Mouse (Mus musculus) neural tube, embryonic 13.5 days (tissue): Measurements from ENCODE around the gene Mamstr. TPM values are rescaled to one million over a fixed set of nuclear protein-coding genes. Genes with fewer than 3 reads are reported as not detected.

Experiments
- ATAC-seq: fragments of 200-750 bp; cut with Nextera tagmentation; 2 replicates; pipeline ENCODE4 v1.8.0; 2017; ENCODE audit warnings: low read depth, mild to moderate bottlenecking, moderate TSS enrichment, moderate library complexity
- H3K27ac ChIP-seq: fragments of 300-500 bp; sonication (generic); replicated peaks from 2 replicates; pipeline ENCODE4 v1.5.1; 2015; ENCODE audit warnings: moderate library complexity, mild to moderate bottlenecking, inconsistent platforms
- H3K27me3 ChIP-seq: fragments of 300-500 bp; sonication (generic); 2 replicates; pipeline ENCODE4 v1.6.1; 2015; ENCODE audit warnings: mild to moderate bottlenecking, inconsistent platforms
- H3K36me3 ChIP-seq: fragments of 300-500 bp; sonication (generic); 2 replicates; pipeline ENCODE4 v1.6.1; 2015; ENCODE audit warnings: mild to moderate bottlenecking, inconsistent platforms
- H3K4me1 ChIP-seq: fragments of 300-500 bp; sonication (generic); replicated peaks from 2 replicates; pipeline ENCODE4 v1.6.1; 2015; ENCODE audit warnings: inconsistent platforms
- H3K4me2 ChIP-seq: fragments of 300-500 bp; sonication (generic); 2 replicates; pipeline ENCODE4 v1.6.1; 2015; ENCODE audit warnings: inconsistent platforms, mild to moderate bottlenecking, moderate library complexity
- H3K4me3 ChIP-seq: fragments of 300-500 bp; sonication (generic); 2 replicates; pipeline ENCODE4 v1.5.1; 2015; ENCODE audit warnings: mild to moderate bottlenecking, inconsistent platforms
- H3K9ac ChIP-seq: fragments of 300-500 bp; sonication (generic); 2 replicates; pipeline ENCODE4 v1.6.1; 2015; ENCODE audit warnings: moderate library complexity, mild to moderate bottlenecking, inconsistent platforms
- H3K9me3 ChIP-seq: fragments of 300-500 bp; sonication (generic); 2 replicates; pipeline ENCODE4 v1.6.1; 2016; ENCODE audit warnings: inconsistent platforms
- WGBS: fragments of 180-500 bp; shearing (Covaris S2); methylation state at CpG from one replicate; pipeline ENCODE4 v1.1.7; 2015; 5-methylcytosine and 5-hydroxymethylcytosine counted together
- polyA plus RNA-seq: library from polyadenylated mRNA; unstranded; fragments of >200 nt; fragmentation: Nextera tagmentation; extraction: Ambion mirVana; gene quantifications from 2 replicates; pipeline ENCODE4 v1.2.1, GENCODE M21; 2015

Mamstr gene
- polyA plus RNA-seq, 1 experiment from 2014 or later = 3.1 TPM

- ATAC-seq = no peak
- Histone ChIP-seq H3K4me1 (peaks cover 20% of the 10 kb centered on the region), H3K36me3 (no peaks in the 10 kb centered on the region), H3K27ac (no peak overlapping the region), H3K4me2 (no peak overlapping the region), H3K27me3 (no peaks in the 10 kb centered on the region; the same call in 1 of the 2 replicates), H3K9ac (no peak overlapping the region), H3K4me3 (no peak overlapping the region), H3K9me3 (no peaks in the 10 kb centered on the region)
- 60% methylated on average over 6 of the region's 6 CpGs for WGBS
Observed at GRCm38 (mm10) chr7:45689099-45689498, 49.3 kb downstream of the Mamstr start.

GRCm38 (mm10) chr7:45689800-45690199 lies 50.0 kb downstream of the Mamstr start:
- Histone ChIP-seq H3K4me2 (no peak overlapping the region), H3K9me3 (no peaks in the 10 kb centered on the region), H3K36me3 (no peaks in the 10 kb centered on the region), H3K4me1 (peaks cover 20% of the 10 kb centered on the region), H3K4me3 (no peak overlapping the region), H3K27ac (no peak overlapping the region), H3K27me3 (no peaks in the 10 kb centered on the region; the same call in 1 of the 2 replicates), H3K9ac (no peak overlapping the region)
- WGBS = 76% methylated on average over 11 of the region's 11 CpGs
- no peak for ATAC-seq

GRCm38 (mm10) chr7:45692364-45692763 lies 52.6 kb downstream of the Mamstr start:
- WGBS = 88% methylated on average over 2 of the region's 2 CpGs
- no peak overlapping the region for H3K4me2 ChIP-seq

GRCm38 (mm10) chr7:45693921-45694591 lies 54.3 kb downstream of the Mamstr start, which contains the start of gene Sec1:
TSS of gene Sec1 (minus strand) at chr7:45694402.
- Histone ChIP-seq H3K9ac (no peak within 1 kb of the TSS), H3K27ac (no peak within 1 kb of the TSS), H3K4me2 (no peak within 1 kb of the TSS), H3K9me3 (no peaks in the 10 kb centered on the region), H3K4me1 (peaks cover 8% of the 10 kb centered on the region; the same call in 1 of the 2 replicates), H3K4me3 (no peak within 1 kb of the TSS), H3K36me3 (no peaks in the 10 kb centered on the region), H3K27me3 (peaks cover 12% of the 10 kb centered on the region)
- 87% methylated on average over 50 of the region's 50 CpGs for WGBS
- ATAC-seq = no peak

More at GRCm38 (mm10) chr7:45692364-45692763, 52.6 kb downstream of the Mamstr start:
- no peaks in the 10 kb centered on the region; the same call in 1 of the 2 replicates for H3K27me3 ChIP-seq
- ATAC-seq = no peak
- H3K9me3 ChIP-seq = no peaks in the 10 kb centered on the region
- no peak overlapping the region for H3K4me3 ChIP-seq
- no peak overlapping the region for H3K9ac ChIP-seq
- no peaks in the 10 kb centered on the region; the same call in 1 of the 2 replicates for H3K4me1 ChIP-seq
- no peaks in the 10 kb centered on the region for H3K36me3 ChIP-seq
- H3K27ac ChIP-seq = no peak overlapping the region

GRCm38 (mm10) chr7:45695098-45695497 lies 55.3 kb downstream of the Mamstr start:
- H3K4me3 ChIP-seq = no peak overlapping the region

More at GRCm38 (mm10) chr7:45695098-45695497, 55.3 kb downstream of the Mamstr start:
- no peaks in the 10 kb centered on the region for H3K9me3 ChIP-seq
- H3K4me1 ChIP-seq = peaks cover 18% of the 10 kb centered on the region
- peaks cover 22% of the 10 kb centered on the region for H3K27me3 ChIP-seq
- ATAC-seq = no peak
- H3K36me3 ChIP-seq = no peaks in the 10 kb centered on the region
- no peak overlapping the region for H3K27ac ChIP-seq
- no peak overlapping the region for H3K4me2 ChIP-seq
- H3K9ac ChIP-seq = no peak overlapping the region
- WGBS = 4% methylated on average over 6 of the region's 6 CpGs

Other genes starting within 250 kb of the Mamstr start
- gene Snrnp70, start 244.2 kb upstream of the Mamstr start, polyA plus RNA-seq = 186 and 225 TPM in 2 replicates
- not detected in 2 replicates for gene Kcna7, start 234.3 kb upstream of the Mamstr start, polyA plus RNA-seq
- gene Ntf5, start 226.3 kb upstream of the Mamstr start, polyA plus RNA-seq = not detected in 2 replicates
- gene Lhb, start 219.2 kb upstream of the Mamstr start, polyA plus RNA-seq = not detected in 2 replicates
- 21.5 and 25.9 TPM in 2 replicates for gene Gys1, start 205.1 kb upstream of the Mamstr start, polyA plus RNA-seq
- gene Ruvbl2, start 201.9 kb upstream of the Mamstr start, polyA plus RNA-seq = 89.7 and 111 TPM in 2 replicates
- gene Ftl1, start 180.1 kb upstream of the Mamstr start, polyA plus RNA-seq = 6,282 and 6,442 TPM in 2 replicates
- 184 and 237 TPM in 2 replicates for gene Bax, start 173.1 kb upstream of the Mamstr start, polyA plus RNA-seq
- 0.13 and 0.29 TPM in 2 replicates for gene Tulp2, start 158.1 kb upstream of the Mamstr start, polyA plus RNA-seq
- gene Gm45808, start 153.2 kb upstream of the Mamstr start, polyA plus RNA-seq = not detected in 2 replicates
- 3.2 and 3.4 TPM in 2 replicates for gene Dhdh, start 151.2 kb upstream of the Mamstr start, polyA plus RNA-seq
- gene Nucb1, start 129.6 kb upstream of the Mamstr start, polyA plus RNA-seq = 116 and 121 TPM in 2 replicates
- gene Ppp1r15a, start 113.7 kb upstream of the Mamstr start, polyA plus RNA-seq = 17.2 and 20.9 TPM in 2 replicates
- 4.1 and 7.9 TPM in 2 replicates for gene Plekha4, start 113.6 kb upstream of the Mamstr start, polyA plus RNA-seq
- 0.52 and 1.7 TPM in 2 replicates for gene Hsd17b14, start 85.1 kb upstream of the Mamstr start, polyA plus RNA-seq
- 24.0 and 24.1 TPM in 2 replicates for gene Bcat2, start 69.8 kb upstream of the Mamstr start, polyA plus RNA-seq
- not detected in 2 replicates for gene Fgf21, start 24.5 kb upstream of the Mamstr start, polyA plus RNA-seq
- gene Fut1, start 22.7 kb upstream of the Mamstr start, polyA plus RNA-seq = not detected in 2 replicates
- gene Izumo1, start 18.2 kb upstream of the Mamstr start, polyA plus RNA-seq = 0.10 TPM in 1 of 2 replicates, not detected in the other
- 13.1 TPM in 2 replicates for gene Rasip1, start 12.5 kb upstream of the Mamstr start, polyA plus RNA-seq
- gene Fut2, start 26.4 kb downstream of the Mamstr start, polyA plus RNA-seq = 0.15 TPM in 1 of 2 replicates, not detected in the other
- gene Ntn5, start 44.0 kb downstream of the Mamstr start, polyA plus RNA-seq = 1.9 and 2.6 TPM in 2 replicates
- gene Sec1, start 54.4 kb downstream of the Mamstr start, polyA plus RNA-seq = 0.52 and 0.93 TPM in 2 replicates
- gene Car11, start 59.9 kb downstream of the Mamstr start, polyA plus RNA-seq = 44.5 and 46.0 TPM in 2 replicates
- gene Dbp, start 65.1 kb downstream of the Mamstr start, polyA plus RNA-seq = 3.1 and 4.1 TPM in 2 replicates
- gene Rpl18, start 75.5 kb downstream of the Mamstr start, polyA plus RNA-seq = 570 and 614 TPM in 2 replicates
- gene Sphk2, start 78.0 kb downstream of the Mamstr start, polyA plus RNA-seq = 25.1 and 26.3 TPM in 2 replicates
- gene Fam83e, start 81.2 kb downstream of the Mamstr start, polyA plus RNA-seq = 0.39 and 0.55 TPM in 2 replicates
- not detected in 2 replicates for gene Spaca4, start 85.8 kb downstream of the Mamstr start, polyA plus RNA-seq
- gene Lmtk3, start 143.8 kb downstream of the Mamstr start, polyA plus RNA-seq = 17.2 and 17.4 TPM in 2 replicates
- gene Sult2b1, start 144.7 kb downstream of the Mamstr start, polyA plus RNA-seq = 4.9 and 5.2 TPM in 2 replicates
- 292 and 303 TPM in 2 replicates for gene Cyth2, start 174.6 kb downstream of the Mamstr start, polyA plus RNA-seq
- 0.85 and 0.93 TPM in 2 replicates for gene Kcnj14, start 184.8 kb downstream of the Mamstr start, polyA plus RNA-seq
- gene Grwd1, start 191.0 kb downstream of the Mamstr start, polyA plus RNA-seq = 34.6 and 37.2 TPM in 2 replicates
- gene Kdelr1, start 232.8 kb downstream of the Mamstr start, polyA plus RNA-seq = 41.9 and 44.6 TPM in 2 replicates
- gene Grin2d, start 238.4 kb downstream of the Mamstr start, polyA plus RNA-seq = 1.6 and 2.1 TPM in 2 replicates